Mouse (Mus musculus): Measurements from ENCODE around the gene Igfbp7.

The Igfbp7 gene

GRCm38 (mm10) chr5:77349971-77350658, 57.7 kb downstream of the Igfbp7 start:
- DNase-seq (ENCODE audit: low read depth, low spot score) = no peak

- DNase-seq (ENCODE audit: low read depth, low spot score) = no peak
Observed at GRCm38 (mm10) chr5:77348901-77349300, 58.9 kb downstream of the Igfbp7 start.

- DNase-seq (ENCODE audit: low read depth, low spot score) = no peak
Observed at GRCm38 (mm10) chr5:77340033-77340432, 67.8 kb downstream of the Igfbp7 start.

GRCm38 (mm10) chr5:77330154-77330553, 77.7 kb downstream of the Igfbp7 start:
- DNase-seq (ENCODE audit: low read depth, low spot score) = no peak

GRCm38 (mm10) chr5:77324936-77325335, 82.9 kb downstream of the Igfbp7 start:
- DNase-seq (ENCODE audit: low read depth, low spot score) = no peak

GRCm38 (mm10) chr5:77314986-77315385, 92.9 kb downstream of the Igfbp7 start:
- no peak for DNase-seq (ENCODE audit: low read depth, low spot score)

- no peak for DNase-seq (ENCODE audit: low read depth, low spot score)
Observed at GRCm38 (mm10) chr5:77314206-77314605, 93.6 kb downstream of the Igfbp7 start.

GRCm38 (mm10) chr5:77309924-77310772, 97.7 kb downstream of the Igfbp7 start, which contains the start of the genes Noa1 and Polr2b:
Gene Noa1, minus strand, starts transcription at chr5:77310084.
Gene Polr2b, plus strand, starts transcription at chr5:77310147.
- peak; percentile 95 for DNase-seq (ENCODE audit: low read depth, low spot score)

GRCm38 (mm10) chr5:77309051-77309906, 98.6 kb downstream of the Igfbp7 start:
- DNase-seq (ENCODE audit: low read depth, low spot score) = peak; percentile 16

GRCm38 (mm10) chr5:77307821-77308553, 99.9 kb downstream of the Igfbp7 start:
- DNase-seq (ENCODE audit: low read depth, low spot score) = no peak

GRCm38 (mm10) chr5:77301296-77301903, 106.4 kb downstream of the Igfbp7 start:
- DNase-seq (ENCODE audit: low read depth, low spot score) = no peak

- DNase-seq (ENCODE audit: low read depth, low spot score) = no peak
Observed at GRCm38 (mm10) chr5:77299486-77299885, 108.4 kb downstream of the Igfbp7 start.

All from retina, adult 2 months (tissue).